Mouse (Mus musculus) myocyte (in vitro differentiated cells): ENCODE results near the gene Map3k7.

ENCODE experiments used
- E2F4 ChIP-seq: IDR thresholded peaks from one replicate; pipeline ENCODE4 v1.6.1; 2011; ENCODE audit warnings: mild to moderate bottlenecking, control low read depth, moderate library complexity; ENCODE audit not compliant: insufficient read depth
- MAX ChIP-seq: IDR thresholded peaks from one replicate; pipeline ENCODE4 v1.6.1; 2011; ENCODE audit warnings: low read depth, mild to moderate bottlenecking, control low read depth
- POLR2A ChIP-seq: IDR thresholded peaks from one replicate; pipeline ENCODE4 v1.6.1; 2011; ENCODE audit warnings: low read depth, mild to moderate bottlenecking, control low read depth, moderate library complexity; ENCODE audit not compliant: insufficient read length
- POLR2AphosphoS2 ChIP-seq: IDR thresholded peaks from one replicate; pipeline ENCODE4 v1.6.1; 2011; ENCODE audit warnings: low read depth, control low read depth; ENCODE audit not compliant: insufficient read length
- TCF12 ChIP-seq: IDR thresholded peaks from one replicate; pipeline ENCODE4 v1.6.1; 2011; ENCODE audit warnings: mild to moderate bottlenecking, control low read depth; ENCODE audit not compliant: poor library complexity, insufficient read depth, severe bottlenecking

DNA sequence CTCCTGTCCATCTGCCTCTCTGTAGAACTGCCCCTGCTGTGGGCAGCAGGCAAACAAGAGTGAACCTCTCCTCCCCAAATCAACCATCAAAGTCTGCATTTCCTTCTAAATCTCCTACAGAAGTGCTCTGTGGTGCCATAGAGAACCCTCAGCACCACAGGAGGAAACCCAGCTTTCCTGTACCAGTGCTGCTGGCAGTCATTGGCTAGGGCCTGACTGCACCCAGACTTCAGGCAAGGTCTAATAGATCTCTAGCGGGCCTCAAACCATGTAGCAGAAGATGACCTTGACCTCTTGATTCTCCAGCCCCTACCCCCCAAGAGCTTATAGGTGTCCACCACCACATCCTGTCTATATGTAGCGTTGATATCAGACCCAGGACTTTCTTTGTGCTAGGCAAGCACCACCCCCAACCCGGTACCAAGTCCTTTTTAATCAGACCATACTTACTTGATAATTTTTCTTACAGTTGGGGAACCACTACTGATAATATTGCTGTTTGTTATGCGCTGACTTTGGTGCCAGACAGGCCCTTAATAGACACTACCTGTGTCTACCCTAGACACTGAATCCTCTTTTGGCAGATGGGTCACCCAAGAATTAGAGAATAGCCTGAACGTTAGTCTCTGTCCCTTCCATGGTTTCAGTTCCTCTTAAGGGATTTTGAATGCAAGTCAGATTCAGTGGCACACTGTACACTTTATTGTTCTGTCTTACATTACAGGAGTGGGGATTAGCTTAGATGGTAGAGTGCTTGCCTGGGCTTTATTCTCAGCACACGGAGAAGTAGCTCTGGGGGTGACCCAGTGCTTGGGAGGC is 41.1 kb downstream of the Map3k7 start:
- no peak for TF ChIP-seq E2F4
- TF ChIP-seq TCF12 = no peak
- TF ChIP-seq MAX = no peak
- no peak for TF ChIP-seq POLR2A
- TF ChIP-seq POLR2AphosphoS2 = no peak
